Mouse (Mus musculus) testis, postnatal 10 days (tissue): ENCODE measurements around the gene Ccdc15.
"Not testable (repeated sequence)": the region's sequence is repeated elsewhere in the genome, so short reads cannot be mapped to it uniquely, and the experiment has no call there.

Experiments used
- DNase-seq: peaks from one replicate; pipeline ENCODE4 v3.0.0; 2021; ENCODE audit warnings: low spot score

Gene Ccdc15

DNA sequence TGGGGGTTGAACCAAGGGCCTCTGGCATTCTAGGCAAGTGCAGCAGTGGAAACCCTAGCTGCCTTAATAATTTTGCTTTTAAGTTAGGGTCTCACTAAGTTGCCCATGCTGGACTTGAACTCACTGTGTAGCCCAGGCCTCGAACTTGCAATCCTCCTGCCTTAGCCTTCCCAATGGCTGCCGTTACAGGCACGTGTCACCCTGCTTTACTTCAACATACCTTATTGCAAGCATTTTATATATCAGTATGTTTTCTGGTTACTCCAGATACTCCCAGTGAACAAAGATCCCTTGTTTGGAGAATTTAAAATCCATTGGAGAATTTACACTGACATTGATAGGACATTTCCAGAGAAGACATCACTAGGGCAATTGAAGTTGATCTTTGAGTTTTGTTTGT, 818 bp upstream of the Ccdc15 start:
- no peak for DNase-seq

DNA sequence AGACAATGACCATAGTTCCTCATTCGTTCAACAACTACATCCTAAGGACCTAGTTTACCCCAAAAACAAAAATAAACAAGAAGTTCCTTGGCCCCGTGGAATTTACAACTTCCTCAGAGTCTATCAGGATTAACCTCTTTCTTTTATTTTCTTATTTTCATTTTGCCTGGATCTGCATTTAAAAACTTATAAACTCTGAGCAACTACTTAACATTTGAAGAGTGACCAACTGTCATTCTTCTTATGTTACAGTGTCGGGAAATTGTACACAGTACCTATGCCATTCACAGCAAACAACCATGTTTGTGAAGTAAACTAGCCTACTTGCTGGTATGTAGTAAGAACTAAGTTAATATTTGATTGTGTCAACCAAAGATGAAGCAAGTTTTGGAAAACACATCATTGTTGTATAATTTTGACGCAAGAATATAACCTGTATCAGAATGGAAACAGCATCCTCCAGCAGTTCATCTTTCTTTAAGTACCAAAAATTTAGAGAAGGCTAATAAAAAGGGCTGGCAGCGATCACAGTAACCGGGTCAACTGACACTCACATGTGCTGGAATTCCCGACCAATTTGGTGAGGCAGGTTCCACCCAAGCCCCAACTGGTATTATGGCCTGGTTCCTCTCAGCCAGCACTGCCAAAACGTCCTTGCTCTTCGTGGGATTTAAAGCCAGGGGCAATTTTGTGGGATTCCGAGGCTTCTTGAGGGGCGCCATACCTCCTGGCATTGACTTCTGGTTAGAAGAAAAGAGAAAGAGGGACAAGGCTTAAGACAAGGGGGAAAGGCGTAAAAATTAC, 846 bp downstream of the Ccdc15 start:
- DNase-seq = no peak

DNA sequence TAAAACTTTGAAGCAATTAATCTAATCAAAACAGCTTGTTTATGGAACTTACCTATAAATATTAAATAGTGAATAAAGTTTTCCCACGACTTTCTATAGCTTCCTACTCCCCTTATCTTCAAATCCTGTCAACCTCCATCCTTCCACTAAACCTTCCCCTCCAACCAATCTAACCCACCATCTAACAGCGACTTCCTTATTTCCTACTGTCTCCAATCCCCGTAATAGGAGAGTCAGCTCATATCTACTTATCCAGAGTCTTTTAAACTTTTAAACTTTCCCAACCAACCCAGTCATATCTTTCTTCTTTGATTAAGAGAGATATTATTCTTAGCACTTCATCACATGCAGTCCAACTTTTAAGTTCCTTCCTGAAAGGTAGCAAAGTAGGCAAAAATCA, 2.8 kb downstream of the Ccdc15 start:
- no peak for DNase-seq

DNA sequence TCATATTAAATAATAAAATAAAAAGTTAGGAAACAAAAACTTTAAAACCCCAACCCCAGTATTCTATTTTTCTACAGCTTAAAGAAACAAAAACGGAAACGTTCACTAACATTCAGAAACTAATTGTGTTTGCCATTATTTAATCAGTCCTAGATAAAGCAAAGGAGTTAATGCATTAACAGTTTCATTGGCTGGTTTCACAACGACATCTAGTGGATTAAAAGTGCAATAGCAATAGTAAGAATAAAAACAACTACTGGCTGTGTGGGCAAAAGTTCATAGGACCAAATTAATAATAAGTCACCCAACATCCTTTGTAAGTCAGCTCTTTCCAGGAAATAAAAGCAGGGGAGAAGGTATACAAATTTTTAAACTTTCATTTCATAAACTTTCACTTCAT, 18.8 kb downstream of the Ccdc15 start:
- DNase-seq = no peak

DNA sequence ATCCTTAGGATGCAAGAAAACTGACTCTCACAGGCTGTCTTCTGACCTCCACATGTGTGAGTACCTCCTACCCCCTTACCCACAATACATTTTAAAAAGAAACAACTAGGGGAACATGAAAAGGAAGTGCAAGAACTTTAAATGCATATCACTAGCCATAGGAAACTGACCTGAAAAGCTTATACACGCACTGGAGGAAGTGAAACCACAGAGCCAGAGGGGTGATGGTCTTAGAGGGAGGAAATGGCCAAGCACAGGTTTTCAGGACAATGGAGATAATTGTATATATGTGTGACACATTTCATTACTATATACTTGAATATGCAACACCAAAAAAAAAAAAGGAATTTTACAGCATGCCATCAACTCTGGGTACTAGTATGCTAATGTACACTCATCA, 46.5 kb downstream of the Ccdc15 start:
- no peak for DNase-seq

DNA sequence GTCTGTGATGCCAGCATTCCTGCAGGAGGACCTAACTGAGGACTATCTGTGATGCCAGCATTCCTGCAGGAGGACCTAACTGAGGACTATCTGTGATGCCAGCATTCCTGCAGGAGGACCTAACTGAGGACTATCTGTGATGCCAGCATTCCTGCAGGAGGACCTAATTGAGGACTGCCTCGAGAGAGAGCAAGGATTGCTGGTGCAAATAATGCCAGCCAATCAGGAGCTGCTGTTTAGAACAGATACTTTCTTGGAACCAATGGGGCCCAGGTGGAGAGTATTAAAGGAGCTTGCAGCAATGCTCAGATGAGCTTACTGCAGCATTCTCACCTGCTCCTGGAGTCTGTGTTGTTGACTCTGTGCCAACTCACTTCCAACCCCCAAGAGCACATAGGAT, 47.7 kb downstream of the Ccdc15 start:
- DNase-seq = not testable (repeated sequence)

DNA sequence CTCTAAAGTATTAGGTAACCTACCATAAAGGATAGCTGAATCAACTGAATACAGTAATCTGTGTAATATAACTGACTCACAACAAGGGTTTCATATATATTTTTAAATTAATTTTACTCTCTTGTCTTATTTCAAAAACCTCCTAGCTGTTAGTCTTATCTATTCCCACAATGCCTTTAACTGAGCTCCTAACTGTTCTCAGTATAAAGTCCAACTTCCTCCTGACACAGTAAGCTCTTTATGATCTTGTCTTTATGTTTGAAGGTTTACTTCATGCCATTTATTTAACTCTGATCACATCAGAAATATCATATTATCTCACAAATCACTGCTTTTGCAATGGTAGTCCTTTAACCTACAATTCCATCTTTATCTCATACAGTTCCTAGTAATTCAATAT, 52.6 kb downstream of the Ccdc15 start:
- no peak for DNase-seq

DNA sequence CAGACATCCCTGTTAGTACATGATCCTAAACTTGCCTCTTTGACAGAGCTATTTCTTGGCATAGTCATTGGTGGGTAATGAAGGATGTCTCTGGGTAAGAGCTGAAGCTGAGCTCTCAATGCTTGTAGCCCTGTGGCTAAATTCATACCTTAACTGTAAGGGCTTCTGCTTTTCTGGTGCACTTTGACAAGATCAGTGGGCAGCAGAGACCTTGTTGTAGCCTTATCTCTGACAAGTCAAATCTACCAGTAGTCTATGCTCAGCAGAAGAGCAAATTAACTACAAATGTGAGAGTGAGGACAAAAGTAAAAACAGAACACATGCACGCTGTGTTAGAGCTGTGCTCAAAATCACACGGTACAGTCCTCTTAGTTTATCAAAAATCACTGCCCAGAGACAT, 81.6 kb downstream of the Ccdc15 start:
- DNase-seq = no peak

DNA sequence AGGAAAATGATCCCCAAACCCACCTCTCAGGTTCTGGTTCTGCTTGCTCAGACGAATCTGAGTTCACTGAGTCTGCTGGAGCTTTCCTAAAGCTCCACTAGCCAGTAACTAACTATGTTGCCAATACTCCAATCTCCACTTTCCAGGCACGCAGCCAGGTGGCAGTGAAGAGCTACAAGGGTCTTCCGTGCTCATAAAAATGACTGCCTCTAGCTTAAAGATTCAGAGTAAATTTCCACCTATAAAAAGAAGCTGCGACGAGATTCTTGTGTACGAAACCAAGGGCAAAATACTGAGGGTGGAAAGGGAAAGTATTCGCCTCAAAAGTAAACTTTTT, 92.4 kb downstream of the Ccdc15 start:
- DNase-seq = peak; percentile 83

DNA sequence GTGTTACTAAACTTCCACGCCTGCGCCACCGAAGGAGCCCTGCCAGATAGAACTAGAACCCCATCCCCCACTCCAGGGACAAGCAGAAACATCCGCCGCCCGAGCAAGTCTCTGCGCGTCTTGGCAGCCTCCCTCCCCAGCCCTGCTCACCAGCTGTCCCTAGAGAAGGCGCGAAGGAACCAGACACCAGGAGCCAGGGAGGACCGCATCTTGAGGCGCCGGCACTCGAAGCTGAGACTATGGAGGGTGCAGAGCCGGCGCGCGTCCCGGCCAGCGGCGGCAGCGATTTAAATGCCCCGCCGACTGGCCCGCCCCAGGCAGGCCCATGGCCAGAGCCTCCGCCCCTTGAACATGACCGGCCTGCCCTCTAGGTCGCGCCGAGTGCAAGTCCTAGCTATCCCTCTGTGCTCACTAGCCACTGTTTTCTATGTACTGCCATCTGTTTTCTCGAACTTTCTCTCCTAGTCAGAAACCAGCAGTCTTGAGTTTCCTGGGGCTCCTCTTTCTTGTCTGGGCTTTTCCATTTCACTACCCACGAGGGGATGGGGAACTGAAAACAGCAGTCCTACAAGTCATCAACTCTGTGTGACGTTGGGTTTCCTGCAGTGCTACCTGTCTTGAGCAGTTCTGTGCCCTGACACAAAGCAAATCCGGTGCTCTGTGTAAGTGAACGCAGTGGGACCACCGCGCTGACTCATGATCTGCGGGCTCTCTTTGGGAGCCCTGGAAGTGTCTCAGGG, 92.9 kb downstream of the Ccdc15 start, which contains the start of gene Slc37a2:
Slc37a2 (minus strand) TSS at position 590 of the 740 bp plus-strand sequence.
- peak; percentile 76 for DNase-seq

DNA sequence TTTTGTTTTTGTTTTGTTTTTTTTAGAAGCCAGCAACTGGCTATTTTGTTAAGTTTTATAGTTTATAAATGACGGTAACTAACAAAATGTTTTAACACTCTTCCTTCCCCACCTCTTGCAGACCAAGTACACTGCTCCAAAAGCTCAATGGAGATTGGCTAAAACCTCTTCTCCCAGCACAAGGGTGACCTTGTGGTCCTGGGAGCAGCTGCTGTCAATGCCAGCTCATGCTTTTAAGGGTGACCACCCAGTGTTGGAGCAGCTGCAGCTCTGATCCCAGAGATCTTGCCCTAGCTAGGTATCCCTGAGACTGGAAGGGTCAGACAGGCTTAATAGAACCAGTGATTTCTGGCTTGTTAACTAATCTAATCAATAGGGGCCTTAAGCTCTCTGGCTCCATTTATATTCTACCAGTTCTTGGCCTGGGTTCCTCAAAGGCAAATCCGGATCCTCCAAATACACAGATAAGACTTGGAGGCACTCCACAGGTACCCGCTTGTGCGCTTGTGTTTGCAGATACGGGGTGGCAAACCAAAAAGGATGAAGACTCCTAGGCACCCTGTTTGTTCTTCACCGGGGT, 93.6 kb downstream of the Ccdc15 start:
- no peak for DNase-seq

DNA sequence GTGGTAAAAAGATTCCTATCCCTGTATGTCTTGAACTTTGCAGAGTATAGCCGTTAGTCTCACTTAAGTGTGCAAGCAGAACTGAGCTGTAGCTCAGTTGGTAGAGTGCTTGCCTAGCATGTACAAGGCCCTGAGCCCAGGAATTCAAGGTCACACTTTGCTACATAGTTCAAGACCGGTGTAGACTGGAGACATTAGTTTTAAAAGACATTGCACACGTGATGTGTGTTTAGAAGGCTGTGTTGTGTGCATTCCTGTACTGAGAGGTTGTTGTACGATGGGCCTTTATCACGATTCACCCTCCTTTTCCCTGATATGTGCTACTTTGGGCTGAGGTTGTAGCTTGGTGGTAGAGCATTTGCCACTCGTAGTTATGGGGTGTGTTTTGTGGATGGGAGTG, 97.6 kb downstream of the Ccdc15 start:
- DNase-seq = no peak

DNA sequence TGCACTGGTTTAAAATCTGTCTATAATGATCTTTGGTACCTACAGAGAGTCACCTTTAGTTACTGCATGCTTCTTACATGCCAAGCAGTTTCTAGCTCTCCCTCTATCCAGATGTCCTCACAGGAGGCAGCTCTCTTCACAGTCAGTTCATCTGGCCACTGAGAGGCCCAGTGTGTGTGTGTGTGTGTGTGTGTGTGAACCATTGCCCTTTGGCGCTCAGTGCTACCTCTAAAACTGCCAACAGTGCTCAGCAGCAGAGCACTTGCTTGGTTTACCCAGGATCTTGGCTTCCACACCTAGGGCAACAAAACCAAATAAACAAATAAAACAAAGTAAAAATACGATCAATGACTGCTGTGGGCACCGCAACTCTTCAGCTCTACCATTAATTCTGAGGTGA, 98.3 kb downstream of the Ccdc15 start:
- no peak for DNase-seq

DNA sequence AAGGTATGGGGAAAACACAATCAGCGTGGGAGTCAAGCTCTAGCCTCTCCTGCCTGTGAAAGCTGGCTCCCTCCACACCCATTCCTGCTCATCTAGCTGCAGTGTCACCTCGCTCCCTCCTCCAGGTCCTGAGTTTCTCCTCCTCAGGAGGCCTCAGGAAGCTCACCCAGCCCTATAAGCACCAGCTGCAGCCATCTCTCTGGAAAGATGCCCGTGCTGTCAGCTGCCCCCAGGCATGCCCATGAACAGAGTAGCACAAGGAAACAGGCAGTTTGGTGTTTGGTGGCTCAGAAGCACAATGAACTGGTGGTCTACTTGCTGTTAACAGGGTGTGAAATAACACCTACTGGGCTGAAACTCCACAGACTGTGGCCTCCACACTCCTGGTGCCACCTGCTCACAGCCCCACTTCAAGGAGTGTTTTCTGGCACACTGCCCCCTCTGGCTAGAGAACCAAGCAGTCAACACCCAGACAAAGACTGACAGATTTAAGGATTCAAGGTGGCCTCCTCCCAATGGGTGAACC, 99.8 kb downstream of the Ccdc15 start:
- peak; percentile 43 for DNase-seq

DNA sequence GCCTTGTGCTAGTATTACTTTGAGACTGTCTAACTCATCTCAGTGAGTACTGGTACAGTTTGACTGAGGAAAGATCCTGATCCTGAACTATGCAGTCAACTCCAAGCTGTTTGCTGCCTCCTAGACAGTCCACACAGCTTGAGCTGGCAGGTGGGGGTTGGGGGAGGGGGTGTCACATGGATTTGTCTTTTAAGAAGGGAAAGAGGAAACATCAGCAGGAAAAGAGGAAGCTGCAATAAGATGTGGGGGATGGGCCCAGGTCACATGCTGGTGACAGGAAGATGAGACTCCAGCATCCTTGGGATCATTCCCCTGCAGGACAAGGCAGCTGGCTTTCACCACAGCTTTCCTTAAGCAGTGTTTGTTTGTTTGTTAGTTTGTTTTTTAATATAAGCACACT, 100.8 kb downstream of the Ccdc15 start:
- DNase-seq = peak; percentile 44

DNA sequence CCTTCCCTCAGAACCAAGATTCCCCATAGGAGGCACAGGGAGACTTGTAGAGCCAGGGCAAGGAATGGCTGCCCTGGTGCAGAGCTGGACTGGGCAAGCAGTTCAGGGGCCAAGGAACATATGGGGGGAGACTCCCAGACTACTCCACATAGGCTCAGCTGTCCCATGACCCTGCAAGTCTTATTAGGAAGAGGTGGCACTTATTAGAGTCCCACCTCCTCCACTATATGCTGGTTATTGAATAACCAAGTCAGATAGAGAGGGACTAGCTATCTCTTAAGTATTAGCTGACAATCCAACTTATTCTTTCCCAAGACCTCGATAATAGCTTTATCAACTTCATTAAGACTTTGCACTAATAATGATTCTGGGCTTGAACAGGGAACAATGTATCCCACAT, 102.4 kb downstream of the Ccdc15 start:
- no peak for DNase-seq

DNA sequence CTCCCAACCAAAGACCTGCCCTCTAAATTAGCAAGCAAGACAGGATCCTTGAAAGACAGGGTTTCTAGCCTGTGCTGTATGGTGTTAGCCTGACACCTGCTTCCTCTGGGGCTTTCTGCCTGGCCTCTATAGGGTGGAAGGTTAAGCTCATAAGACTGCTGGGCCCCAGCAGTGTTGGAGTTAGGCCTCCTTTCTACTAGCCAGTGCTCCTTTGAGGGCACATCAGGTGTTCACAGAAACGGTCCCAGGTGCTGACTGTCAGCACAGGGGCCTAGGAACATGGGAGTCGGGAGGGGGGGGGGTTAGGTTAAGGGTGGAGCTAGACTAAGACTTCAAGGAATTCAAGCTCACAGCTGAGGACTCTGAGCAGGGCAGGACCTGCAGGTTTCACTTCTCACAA, 102.8 kb downstream of the Ccdc15 start:
- DNase-seq = no peak

DNA sequence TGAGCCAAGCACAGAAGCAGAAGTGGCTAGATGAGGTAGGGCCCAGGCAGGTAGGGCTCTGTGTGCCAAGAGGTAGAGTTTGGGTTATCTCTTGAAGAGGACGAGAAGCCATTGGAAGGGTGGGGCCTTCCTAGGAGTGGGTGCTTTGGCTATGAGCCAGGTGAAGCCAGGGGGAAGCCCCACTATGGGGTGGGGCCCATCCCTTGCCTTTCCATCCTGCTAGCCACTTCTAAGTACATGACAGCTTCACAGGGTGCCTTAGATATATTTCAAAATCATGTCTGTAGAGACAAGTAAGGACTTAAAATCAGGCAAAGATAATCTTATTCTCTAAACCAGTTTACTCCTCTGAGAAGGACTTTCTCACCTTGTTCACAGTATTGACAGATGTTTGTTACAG, 103.6 kb downstream of the Ccdc15 start:
- no peak for DNase-seq

DNA sequence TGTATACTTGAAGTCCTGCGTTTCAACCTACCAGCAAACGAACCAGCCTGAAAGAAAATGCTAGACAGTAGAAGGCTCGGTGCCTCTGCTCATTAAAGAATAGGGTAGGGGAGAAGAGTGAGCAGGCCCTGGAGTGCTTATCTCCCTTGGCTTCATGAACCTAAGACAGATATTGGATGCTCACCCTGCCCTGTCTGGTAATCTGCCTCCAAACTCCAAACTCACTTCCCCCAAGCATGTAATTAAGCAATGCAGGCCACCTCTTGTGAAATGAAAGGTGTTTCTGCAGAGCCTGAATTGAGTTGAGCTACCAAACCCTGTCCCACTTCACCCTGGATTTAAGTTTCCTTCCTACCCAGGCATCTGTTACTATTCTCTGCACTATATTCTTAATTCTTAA, 105.5 kb downstream of the Ccdc15 start:
- DNase-seq = no peak

DNA sequence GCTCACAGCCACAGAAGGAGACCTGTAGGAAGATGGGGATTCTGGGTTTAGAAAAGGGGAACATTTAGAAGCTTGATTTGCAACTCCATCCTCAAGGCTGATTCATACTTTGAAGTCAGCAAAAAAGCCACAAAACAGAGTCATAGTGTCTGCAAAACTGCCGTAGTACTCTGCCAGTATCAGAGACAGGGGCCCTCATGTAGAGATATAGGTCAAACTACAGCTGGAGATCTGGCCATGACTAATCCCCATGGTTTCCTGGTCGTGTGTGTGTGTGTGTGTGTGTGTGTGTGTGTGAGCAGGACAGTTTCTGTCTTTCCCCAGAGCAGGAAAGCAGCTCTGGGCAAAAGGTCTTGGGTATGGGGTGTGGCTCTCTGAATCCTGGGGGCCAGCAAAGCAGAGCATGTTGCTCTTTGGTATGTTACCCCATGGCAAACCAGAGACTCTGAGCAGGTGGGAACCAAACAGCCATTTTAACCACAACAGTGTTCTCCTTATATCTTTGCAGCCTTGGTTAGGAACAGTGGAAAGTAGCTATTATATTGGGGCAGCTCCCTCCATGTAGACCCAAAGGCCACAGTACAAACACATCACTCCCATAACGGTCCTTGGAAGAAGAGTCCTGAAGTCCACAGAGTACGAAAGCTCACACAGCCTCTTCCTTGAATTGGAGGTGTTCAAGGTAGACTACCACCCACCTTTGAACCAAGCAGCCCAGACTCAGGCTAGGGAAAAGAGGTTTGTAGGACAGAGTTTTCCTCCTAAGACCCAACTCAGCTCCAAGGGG, 112.1 kb downstream of the Ccdc15 start:
- DNase-seq = no peak

DNA sequence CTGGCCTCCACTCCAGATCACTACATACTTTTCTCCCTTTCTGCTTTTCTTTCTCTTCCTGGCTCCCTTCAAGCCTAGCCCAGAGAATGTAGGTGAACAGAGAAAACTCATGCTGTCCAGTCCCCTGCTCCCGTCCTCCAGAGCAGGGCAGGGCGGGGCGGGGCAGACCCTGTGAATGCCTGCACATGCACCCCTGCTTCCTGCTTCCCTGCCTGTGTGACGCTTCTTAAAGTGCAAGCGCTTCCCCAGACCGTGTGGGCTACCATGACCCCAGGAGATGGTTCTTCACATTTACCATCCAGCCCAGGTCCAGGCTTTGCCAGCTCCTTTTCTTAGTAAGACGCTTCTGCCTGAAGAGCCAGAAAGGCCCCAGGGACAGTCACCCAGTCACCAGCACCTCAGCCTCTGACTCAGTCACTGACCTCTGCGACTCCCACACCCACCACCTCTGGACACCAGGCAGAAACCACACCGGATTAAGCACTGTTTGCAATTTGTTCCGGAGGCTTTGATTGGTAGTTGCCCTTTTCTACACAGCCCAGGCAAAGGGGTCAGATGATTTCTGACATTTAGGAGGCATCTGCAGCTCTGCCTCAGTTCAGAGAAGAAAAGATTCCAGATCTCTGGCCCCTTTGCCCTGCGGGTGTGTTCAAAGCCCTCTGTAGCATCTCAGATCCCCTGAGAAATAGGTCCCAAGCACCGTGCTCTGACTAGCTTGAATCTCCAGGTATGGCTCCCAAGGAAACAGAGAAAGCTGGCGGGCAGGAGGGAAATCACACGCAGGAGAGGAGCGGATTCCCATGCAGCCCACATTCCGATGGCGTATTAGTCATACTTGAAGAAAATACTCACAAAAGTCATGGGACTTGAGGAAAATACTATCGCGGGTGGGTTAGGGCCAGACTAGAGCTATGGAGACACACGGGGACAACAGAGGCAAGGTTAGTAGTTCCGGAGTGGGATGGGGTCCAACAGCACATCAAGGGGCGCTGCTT, 115.7 kb downstream of the Ccdc15 start:
- DNase-seq = no peak
